Mouse (Mus musculus) intestine, embryonic 15.5 days (tissue): Measurements from ENCODE around the gene Clybl. TPM values are rescaled to one million over a fixed set of nuclear protein-coding genes. Genes with fewer than 3 reads are reported as not detected.

Source experiments
- ATAC-seq: fragments of 200-750 bp; cut with Nextera tagmentation; 2 replicates; pipeline ENCODE4 v1.8.0; 2017; ENCODE audit warnings: moderate TSS enrichment, moderate library complexity
- H3K27ac ChIP-seq: fragments of 300-500 bp; sonication (generic); 2 replicates; pipeline ENCODE4 v1.5.1; 2015; ENCODE audit warnings: mild to moderate bottlenecking, inconsistent platforms
- H3K27me3 ChIP-seq: fragments of 300-500 bp; sonication (generic); replicated peaks from 2 replicates; pipeline ENCODE4 v1.6.1; 2015; ENCODE audit warnings: inconsistent platforms
- H3K36me3 ChIP-seq: fragments of 300-500 bp; sonication (generic); 2 replicates; pipeline ENCODE4 v1.6.1; 2015; ENCODE audit warnings: inconsistent platforms
- H3K4me1 ChIP-seq: fragments of 300-500 bp; sonication (generic); replicated peaks from 2 replicates; pipeline ENCODE4 v1.6.1; 2015; ENCODE audit warnings: inconsistent platforms
- H3K4me2 ChIP-seq: fragments of 300-500 bp; sonication (generic); replicated peaks from 2 replicates; pipeline ENCODE4 v1.6.1; 2015; ENCODE audit warnings: mild to moderate bottlenecking, inconsistent platforms
- H3K4me3 ChIP-seq: fragments of 300-500 bp; sonication (generic); replicated peaks from 2 replicates; pipeline ENCODE4 v1.5.1; 2015; ENCODE audit warnings: inconsistent platforms
- H3K9ac ChIP-seq: fragments of 300-500 bp; sonication (generic); 2 replicates; pipeline ENCODE4 v1.6.1; 2015; ENCODE audit warnings: inconsistent platforms
- H3K9me3 ChIP-seq: fragments of 300-500 bp; sonication (generic); 2 replicates; pipeline ENCODE4 v1.6.1; 2016; ENCODE audit warnings: inconsistent platforms
- WGBS: fragments of 180-500 bp; shearing (Covaris S2); methylation state at CpG from one replicate; pipeline ENCODE4 v1.1.7; 2015; 5-methylcytosine and 5-hydroxymethylcytosine counted together
- polyA plus RNA-seq: library from polyadenylated mRNA; unstranded; fragments of >200 nt; fragmentation: Nextera tagmentation; extraction: Ambion mirVana; gene quantifications from 2 replicates; pipeline ENCODE4 v1.2.1, GENCODE M21; 2015

Gene Clybl
- polyA plus RNA-seq, 1 experiment from 2014 or later, result 33.7 TPM

DNA sequence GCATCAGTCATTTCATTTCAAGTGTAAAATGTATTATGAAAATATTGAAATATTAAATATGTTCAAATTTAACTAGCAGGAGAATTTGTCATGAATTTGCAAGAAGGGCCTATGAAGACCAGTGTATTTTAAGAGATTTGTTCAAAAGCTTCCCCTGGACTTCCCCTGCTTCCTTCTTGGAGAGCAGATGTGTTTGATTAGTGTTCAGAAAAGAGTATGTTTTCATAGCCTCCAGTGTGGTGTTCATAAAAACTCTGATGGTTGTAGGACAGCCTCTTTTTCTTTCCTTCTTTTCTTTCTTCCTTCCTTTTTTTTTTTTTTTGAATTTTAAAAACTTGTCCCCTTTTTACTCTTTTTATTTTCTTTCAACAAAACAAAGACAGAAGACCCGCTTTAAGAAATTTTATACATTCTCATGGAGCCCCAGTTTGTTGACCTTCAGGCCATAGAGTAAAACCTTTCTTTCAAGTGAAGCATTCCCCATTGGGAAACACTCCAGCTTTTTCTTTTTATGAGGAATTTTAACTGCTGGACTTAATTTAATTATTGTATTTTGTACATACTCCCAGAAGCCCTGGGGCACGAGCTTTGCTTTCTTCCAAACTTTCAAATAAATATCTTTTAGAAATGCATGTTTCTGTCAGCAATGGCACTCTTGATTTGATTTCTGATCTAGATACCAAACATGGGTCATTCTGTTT lies 231.5 kb downstream of the Clybl start:
- Histone ChIP-seq H3K36me3 (no peaks in the 10 kb centered on the region), H3K4me2 (no peak overlapping the region), H3K27me3 (peaks cover 8% of the 10 kb centered on the region; the same call in 1 of the 2 replicates), H3K9ac (no peak overlapping the region), H3K9me3 (no peaks in the 10 kb centered on the region), H3K4me1 (no peaks in the 10 kb centered on the region), H3K27ac (no peak overlapping the region), H3K4me3 (no peak overlapping the region)
- 64% methylated on average over 2 of the region's 2 CpGs for WGBS
- no peak for ATAC-seq

DNA sequence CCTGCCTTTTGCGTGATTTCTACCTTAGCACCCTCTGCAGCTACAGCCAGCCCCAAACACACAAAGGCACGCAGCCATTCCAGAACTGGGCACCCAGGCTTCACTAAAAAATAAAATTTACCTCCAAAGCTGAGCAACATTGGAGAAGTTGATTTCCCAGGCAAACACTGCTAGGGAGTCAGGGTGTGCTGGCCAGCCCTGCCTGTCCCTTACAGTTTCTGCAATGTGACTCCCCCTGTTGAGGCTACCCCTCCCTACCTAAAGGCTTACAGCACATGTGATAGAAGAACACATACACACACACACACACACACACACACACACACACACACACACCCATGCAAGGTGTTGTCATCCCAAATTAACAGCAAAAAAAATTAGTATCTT lies 232.0 kb downstream of the Clybl start:
- Histone ChIP-seq H3K9me3 (no peaks in the 10 kb centered on the region), H3K4me1 (no peaks in the 10 kb centered on the region), H3K4me2 (no peak overlapping the region), H3K4me3 (no peak overlapping the region), H3K27me3 (0 out of 2 replicates have a peak, but pooled peaks cover 4% of the 10 kb centered on the region), H3K36me3 (no peaks in the 10 kb centered on the region), H3K9ac (no peak overlapping the region), H3K27ac (no peak overlapping the region)
- no peak for ATAC-seq
- WGBS, result 70% methylated on average over 2 of the region's 2 CpGs

DNA sequence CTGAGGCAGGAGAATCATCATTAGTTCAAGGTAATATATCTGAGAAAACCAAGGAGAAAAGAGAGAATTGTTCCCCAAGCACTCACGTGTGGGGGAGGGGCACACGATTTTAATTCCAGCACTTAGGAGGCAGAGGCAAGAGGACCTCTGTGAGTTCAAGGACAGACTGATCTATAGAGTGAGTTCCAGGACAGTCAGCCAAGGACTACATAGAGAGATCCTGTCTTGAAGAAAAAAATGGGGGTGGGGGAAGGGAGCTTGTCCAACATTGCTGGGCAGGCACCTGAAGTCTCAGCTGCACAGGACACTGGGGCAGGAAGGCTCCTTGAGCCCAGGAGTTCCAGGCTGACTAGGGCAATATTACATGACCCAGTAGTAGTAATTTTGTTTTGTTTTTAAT lies 233.3 kb downstream of the Clybl start:
- no peaks in the 10 kb centered on the region for H3K9me3 ChIP-seq
- no peak overlapping the region for H3K4me2 ChIP-seq
- no peaks in the 10 kb centered on the region for H3K4me1 ChIP-seq
- H3K9ac ChIP-seq, result no peak overlapping the region
- no peak overlapping the region for H3K4me3 ChIP-seq
- ATAC-seq, result no peak
- H3K27ac ChIP-seq, result no peak overlapping the region
- WGBS, result 89% methylated on average over 2 of the region's 2 CpGs
- 0 out of 2 replicates have a peak, but pooled peaks cover 1% of the 10 kb centered on the region for H3K27me3 ChIP-seq
- no peaks in the 10 kb centered on the region for H3K36me3 ChIP-seq

DNA sequence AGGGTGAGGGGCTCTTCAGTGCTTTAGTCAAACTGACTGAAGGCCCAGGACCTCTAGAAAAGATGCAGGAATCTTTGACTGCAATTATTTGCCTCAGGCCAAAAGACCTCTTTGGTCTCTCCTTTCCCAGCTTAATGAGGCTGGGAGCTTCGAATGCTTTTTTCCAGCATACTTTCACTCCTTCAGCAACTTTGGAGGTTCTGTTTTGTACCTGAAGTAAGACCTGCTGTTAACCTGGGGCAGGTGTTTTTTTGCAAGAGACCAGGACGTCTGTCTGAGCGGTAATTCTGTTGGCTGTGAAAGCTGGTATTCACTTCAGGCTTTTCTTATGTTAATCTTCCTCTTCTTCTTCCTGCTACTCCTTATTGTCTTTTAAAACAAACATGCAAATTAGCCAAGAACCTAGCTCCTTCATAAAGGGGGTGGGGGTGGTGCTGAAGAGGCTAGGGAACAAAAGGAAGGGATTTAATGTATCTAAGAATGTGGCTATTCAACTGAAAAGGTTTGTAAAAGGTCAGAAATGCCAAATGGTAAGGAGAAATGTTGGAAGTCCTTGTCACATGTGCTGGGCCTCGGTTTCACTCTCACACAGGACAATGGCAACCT lies 234.8 kb downstream of the Clybl start:
- 34% methylated on average over 4 of the region's 4 CpGs for WGBS

DNA sequence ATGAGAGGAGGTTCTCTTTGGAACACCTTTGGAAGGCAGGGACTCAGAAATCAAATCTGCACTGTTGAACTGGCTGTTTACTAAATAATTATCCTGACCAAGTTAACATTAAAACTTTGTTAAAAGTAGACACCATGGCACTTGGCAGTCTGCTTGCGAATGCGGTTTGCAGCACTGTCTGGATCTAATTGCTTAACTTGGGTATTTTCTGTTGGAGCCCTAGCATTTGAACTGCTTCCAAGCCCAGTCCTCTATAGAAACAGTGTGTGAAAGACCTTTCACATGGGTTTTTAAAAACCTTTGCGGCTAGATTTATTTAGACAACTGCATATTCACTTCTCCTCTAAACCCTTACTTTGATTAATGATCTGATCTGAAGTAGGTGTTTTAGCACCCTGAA lies 242.9 kb downstream of the Clybl start:
- no peaks in the 10 kb centered on the region for H3K27me3 ChIP-seq
- 89% methylated on average over 3 of the region's 3 CpGs for WGBS
- no peaks in the 10 kb centered on the region for H3K4me1 ChIP-seq
- no peak overlapping the region for H3K4me2 ChIP-seq
- no peaks in the 10 kb centered on the region for H3K36me3 ChIP-seq
- H3K9me3 ChIP-seq, result no peaks in the 10 kb centered on the region
- H3K27ac ChIP-seq, result no peak overlapping the region
- no peak for ATAC-seq
- H3K9ac ChIP-seq, result no peak overlapping the region
- no peak overlapping the region for H3K4me3 ChIP-seq

More for the DNA sequence above, 234.8 kb downstream of the Clybl start:
- Histone ChIP-seq H3K36me3 (no peaks in the 10 kb centered on the region), H3K27me3 (no peaks in the 10 kb centered on the region), H3K4me2 (no peak overlapping the region), H3K4me1 (no peaks in the 10 kb centered on the region), H3K4me3 (no peak overlapping the region), H3K9me3 (no peaks in the 10 kb centered on the region), H3K9ac (no peak overlapping the region), H3K27ac (no peak overlapping the region)
- no peak for ATAC-seq

DNA sequence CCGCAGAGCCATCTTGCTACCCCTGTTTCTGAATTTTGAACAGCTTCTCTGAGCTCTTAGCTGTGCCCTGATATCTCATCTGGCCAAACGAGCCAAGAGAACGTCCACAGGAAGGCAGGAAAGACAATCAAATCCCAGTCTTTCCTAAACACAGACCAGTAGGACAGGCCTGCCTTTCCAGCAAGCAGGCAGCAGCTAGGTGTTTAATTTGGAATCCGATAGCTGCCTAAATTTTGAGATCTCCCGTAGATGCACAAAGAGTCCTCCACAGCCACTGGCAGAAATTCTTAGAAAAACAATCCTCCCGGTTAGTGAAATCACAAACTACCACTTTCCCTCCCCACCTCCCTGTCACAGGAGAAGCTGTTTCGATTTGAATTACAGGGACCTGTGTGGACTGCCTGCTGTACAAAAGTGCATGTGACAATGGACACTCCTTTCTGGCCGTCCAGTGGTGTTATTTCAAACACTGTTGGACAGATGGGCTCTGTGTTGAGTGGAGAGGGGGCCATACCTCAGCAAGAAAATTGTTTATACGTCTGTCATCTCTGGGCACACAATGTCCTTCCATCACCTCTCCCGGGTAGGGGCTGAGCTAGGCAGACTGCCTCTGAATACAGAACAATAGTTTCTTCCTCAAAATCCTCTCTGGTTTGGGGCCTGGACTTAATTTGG lies 245.2 kb downstream of the Clybl start:
- H3K9me3 ChIP-seq, result no peaks in the 10 kb centered on the region
- no peaks in the 10 kb centered on the region for H3K27me3 ChIP-seq
- H3K4me2 ChIP-seq, result no peak overlapping the region
- H3K36me3 ChIP-seq, result no peaks in the 10 kb centered on the region
- no peak for ATAC-seq
- no peak overlapping the region for H3K4me3 ChIP-seq
- 36% methylated on average over 10 of the region's 10 CpGs for WGBS
- H3K9ac ChIP-seq, result no peak overlapping the region
- no peaks in the 10 kb centered on the region for H3K4me1 ChIP-seq
- no peak overlapping the region for H3K27ac ChIP-seq

DNA sequence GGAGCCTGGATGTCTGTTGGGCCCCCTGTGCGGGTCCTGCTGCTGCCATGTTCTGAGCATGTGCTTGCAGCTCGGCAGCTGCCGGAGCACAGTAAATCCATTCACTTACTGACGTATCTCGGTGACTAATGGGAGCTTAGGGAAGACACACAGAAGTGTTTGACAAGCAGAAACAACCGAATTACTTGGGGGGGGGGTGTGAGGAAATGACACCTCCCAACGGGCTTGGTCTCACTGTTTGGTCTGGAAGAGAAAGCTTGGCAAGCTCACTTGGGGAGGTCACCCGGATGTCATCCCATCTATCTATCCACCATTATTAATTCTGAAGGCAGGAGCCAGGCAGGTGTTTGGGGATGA lies 245.7 kb downstream of the Clybl start:
- H3K36me3 ChIP-seq, result no peaks in the 10 kb centered on the region
- 46% methylated on average over 8 of the region's 8 CpGs for WGBS
- no peak overlapping the region for H3K4me2 ChIP-seq
- no peak for ATAC-seq
- no peaks in the 10 kb centered on the region for H3K9me3 ChIP-seq
- H3K27ac ChIP-seq, result no peak overlapping the region
- no peak overlapping the region for H3K9ac ChIP-seq
- no peaks in the 10 kb centered on the region for H3K27me3 ChIP-seq
- H3K4me3 ChIP-seq, result no peak overlapping the region
- no peaks in the 10 kb centered on the region for H3K4me1 ChIP-seq

DNA sequence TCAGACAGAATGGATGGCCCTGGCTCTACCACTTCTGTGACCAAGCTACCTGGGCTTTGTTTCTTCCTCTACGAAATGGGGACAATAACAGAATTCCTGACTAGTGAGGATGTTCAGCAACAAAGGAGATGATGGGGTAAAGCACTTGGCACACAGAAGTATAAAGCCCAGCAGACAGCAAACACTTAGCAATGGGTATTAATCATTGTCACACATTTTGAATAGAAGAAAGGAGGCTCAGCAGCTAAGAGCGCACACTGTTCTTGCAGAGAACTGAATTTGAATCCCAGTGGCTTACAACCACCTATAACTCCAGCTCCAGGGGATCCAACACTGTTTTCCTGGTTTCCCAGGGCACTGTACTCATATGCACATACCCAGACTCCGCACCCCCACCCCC lies 246.2 kb downstream of the Clybl start:
- Histone ChIP-seq H3K36me3 (no peaks in the 10 kb centered on the region), H3K27ac (no peak overlapping the region), H3K4me3 (no peak overlapping the region), H3K27me3 (no peaks in the 10 kb centered on the region), H3K9me3 (no peaks in the 10 kb centered on the region), H3K9ac (no peak overlapping the region), H3K4me2 (no peak overlapping the region), H3K4me1 (no peaks in the 10 kb centered on the region)
- 80% methylated on average over 3 of the region's 3 CpGs for WGBS
- no peak for ATAC-seq

DNA sequence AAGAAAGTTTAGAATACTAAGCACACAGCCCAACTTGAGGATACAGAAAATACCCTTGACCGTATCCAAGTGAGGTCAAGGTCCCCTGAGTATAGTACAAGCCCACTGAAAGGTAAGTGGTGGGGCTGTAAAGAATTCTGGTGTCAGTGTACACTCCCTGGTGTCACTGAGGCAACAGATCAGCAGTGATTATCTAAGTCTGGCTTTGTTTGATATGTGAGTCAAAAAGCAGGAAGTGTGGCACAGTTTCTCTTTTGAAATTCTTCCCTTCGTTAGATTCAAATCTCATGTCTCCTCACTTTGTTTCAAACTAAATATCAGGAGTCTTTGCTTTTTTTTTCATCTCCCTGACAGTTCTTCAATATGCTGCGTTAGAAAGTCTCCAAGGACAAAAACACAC lies 251.1 kb downstream of the Clybl start:
- H3K4me2 ChIP-seq, result no peak overlapping the region
- no peak overlapping the region for H3K9ac ChIP-seq
- no peaks in the 10 kb centered on the region for H3K9me3 ChIP-seq
- no peak overlapping the region for H3K27ac ChIP-seq
- H3K4me3 ChIP-seq, result no peak overlapping the region
- H3K27me3 ChIP-seq, result no peaks in the 10 kb centered on the region
- 57% methylated on average over 3 of the region's 3 CpGs for WGBS
- H3K36me3 ChIP-seq, result no peaks in the 10 kb centered on the region
- no peak for ATAC-seq
- H3K4me1 ChIP-seq, result no peaks in the 10 kb centered on the region

DNA sequence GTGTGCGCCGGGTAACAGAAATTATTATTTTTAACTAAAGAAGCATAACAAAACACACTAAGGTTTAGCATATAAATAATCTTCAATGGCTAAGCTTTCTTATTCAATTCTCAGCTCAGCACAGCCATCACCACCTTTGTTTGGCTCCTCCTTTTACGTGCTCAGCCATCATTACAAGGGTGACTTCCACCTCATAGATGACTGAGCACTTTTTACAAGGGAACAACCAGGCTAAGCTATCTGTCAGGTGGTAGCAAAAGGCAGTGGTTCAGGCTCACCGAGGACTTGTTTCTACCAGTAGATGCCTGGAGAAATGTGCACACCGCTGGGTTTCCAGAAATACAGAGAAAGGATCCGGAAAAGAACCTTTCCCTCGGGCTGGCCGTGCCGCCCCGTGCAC lies 252.5 kb downstream of the Clybl start:
- Histone ChIP-seq H3K4me1 (no peaks in the 10 kb centered on the region), H3K4me2 (no peak overlapping the region), H3K9ac (no peak overlapping the region), H3K36me3 (no peaks in the 10 kb centered on the region), H3K9me3 (no peaks in the 10 kb centered on the region), H3K27ac (no peak overlapping the region), H3K4me3 (no peak overlapping the region), H3K27me3 (no peaks in the 10 kb centered on the region)
- ATAC-seq, result no peak
- 86% methylated on average over 10 of the region's 10 CpGs for WGBS

DNA sequence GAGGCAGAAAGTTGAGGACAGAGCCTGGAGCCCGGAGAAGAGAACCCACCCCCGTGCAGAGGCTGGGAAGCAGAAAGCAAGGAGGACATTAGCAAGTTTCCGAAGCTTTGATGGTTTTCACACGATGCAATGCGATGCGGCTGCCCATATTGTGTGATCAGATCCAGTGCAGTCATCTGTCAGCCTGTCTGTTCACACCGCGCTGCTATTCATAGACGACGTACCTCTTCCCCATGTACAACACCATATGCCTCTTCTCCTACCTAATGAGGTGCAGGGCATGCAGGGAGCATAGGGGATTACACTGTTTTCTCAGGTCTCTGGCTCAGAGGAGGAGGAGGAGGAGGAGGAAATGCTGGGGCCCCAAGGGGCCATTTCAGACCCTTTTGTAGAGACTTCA lies 255.3 kb downstream of the Clybl start:
- Histone ChIP-seq H3K4me1 (no peaks in the 10 kb centered on the region), H3K9me3 (no peaks in the 10 kb centered on the region), H3K4me3 (no peak overlapping the region), H3K4me2 (no peak overlapping the region), H3K27ac (no peak overlapping the region), H3K27me3 (no peaks in the 10 kb centered on the region), H3K36me3 (no peaks in the 10 kb centered on the region), H3K9ac (no peak overlapping the region)
- no peak for ATAC-seq
- WGBS, result 70% methylated on average over 10 of the region's 10 CpGs

DNA sequence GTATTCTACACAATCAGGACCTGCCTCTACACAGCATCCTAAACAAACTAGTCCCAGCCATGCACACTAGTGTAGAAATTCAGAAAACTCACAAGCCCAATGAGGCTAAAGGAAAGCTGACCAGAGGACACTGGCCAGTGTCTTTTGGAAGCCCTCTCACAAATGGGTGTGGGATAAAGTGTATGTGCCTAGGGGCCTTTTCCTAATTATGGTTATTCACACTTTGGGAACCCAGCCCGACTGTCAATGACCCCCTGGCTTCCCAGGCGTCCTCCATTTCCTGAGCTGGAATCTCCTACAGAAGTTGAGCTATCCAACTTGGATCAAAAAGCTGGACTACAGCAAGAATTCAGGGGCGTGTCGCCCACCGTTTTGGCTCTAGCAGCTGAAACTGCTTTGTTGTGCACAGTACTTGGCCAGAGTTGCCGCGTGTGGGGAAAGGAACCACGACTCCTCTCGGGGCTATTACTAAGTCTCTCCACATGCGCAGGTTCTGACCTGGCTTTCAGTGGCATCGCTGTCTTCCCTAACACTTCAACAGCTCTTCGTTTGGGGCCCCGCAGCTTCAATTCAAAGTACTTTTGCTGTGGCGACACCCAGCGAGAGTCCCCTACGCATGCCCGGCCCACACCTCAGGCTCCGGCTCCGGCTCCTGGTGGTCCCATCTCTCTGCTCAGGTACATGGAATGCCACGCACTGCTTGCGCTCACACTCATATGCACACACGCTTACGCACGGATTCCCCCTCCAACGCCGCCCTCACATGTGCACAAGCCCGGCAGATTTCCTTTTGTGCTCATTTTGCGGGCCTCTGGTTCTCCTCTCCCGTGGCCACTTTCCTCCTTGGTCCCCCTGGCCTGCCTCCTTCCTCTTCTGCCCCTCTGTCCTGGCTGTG lies 268.3 kb downstream of the Clybl start:
- Histone ChIP-seq H3K4me1 (peaks cover 16% of the 10 kb centered on the region), H3K27ac (no peak overlapping the region), H3K9ac (no peak overlapping the region), H3K4me3 (no peak overlapping the region), H3K9me3 (no peaks in the 10 kb centered on the region), H3K4me2 (peak overlapping the region; percentile 58), H3K27me3 (peaks cover 64% of the 10 kb centered on the region), H3K36me3 (no peaks in the 10 kb centered on the region)
- no peak for ATAC-seq
- 6% methylated on average over 29 of the region's 29 CpGs for WGBS
